Mouse (Mus musculus) liver, embryonic 12.5 days (tissue): ENCODE results near the gene Cmtm2a. TPM values are rescaled to one million over a fixed set of nuclear protein-coding genes. Genes with fewer than 3 reads are reported as not detected.
"Not testable (repeated sequence)": the region's sequence is repeated elsewhere in the genome, so short reads cannot be mapped to it uniquely, and the experiment has no call there.

Experiments used
- ATAC-seq: fragments of 200-750 bp; cut with Nextera tagmentation; 2 replicates; pipeline ENCODE4 v1.8.0; 2017; ENCODE audit warnings: moderate number of reproducible peaks, mild to moderate bottlenecking, moderate library complexity
- H3K27ac ChIP-seq: fragments of 300-500 bp; sonication (generic); 2 replicates; pipeline ENCODE4 v1.5.1; 2016; ENCODE audit warnings: mild to moderate bottlenecking
- H3K27me3 ChIP-seq: fragments of 300-500 bp; sonication (generic); replicated peaks from 2 replicates; pipeline ENCODE4 v1.6.1; 2016; ENCODE audit warnings: mild to moderate bottlenecking, moderate library complexity
- H3K36me3 ChIP-seq: fragments of 300-500 bp; sonication (generic); 2 replicates; pipeline ENCODE4 v1.6.1; 2016; ENCODE audit warnings: mild to moderate bottlenecking, moderate library complexity
- H3K4me1 ChIP-seq: fragments of 300-500 bp; sonication (generic); 2 replicates; pipeline ENCODE4 v1.6.1; 2016
- H3K4me2 ChIP-seq: fragments of 300-500 bp; sonication (generic); 2 replicates; pipeline ENCODE4 v1.6.1; 2016; ENCODE audit warnings: mild to moderate bottlenecking, moderate library complexity
- H3K4me3 ChIP-seq: fragments of 300-500 bp; sonication (generic); 2 replicates; pipeline ENCODE4 v1.5.1; 2016; ENCODE audit warnings: mild to moderate bottlenecking, moderate library complexity
- H3K9ac ChIP-seq: fragments of 300-500 bp; sonication (generic); 2 replicates; pipeline ENCODE4 v1.6.1; 2016; ENCODE audit warnings: mild to moderate bottlenecking, moderate library complexity
- H3K9me3 ChIP-seq: fragments of 300-500 bp; sonication (generic); replicated peaks from 2 replicates; pipeline ENCODE4 v1.6.1; 2016; ENCODE audit warnings: mild to moderate bottlenecking, moderate library complexity
- WGBS: fragments of 180-500 bp; shearing (Covaris S2); methylation state at CpG from one replicate; pipeline ENCODE4 v1.1.7; 2016; ENCODE audit not compliant: insufficient replicate concordance; 5-methylcytosine and 5-hydroxymethylcytosine counted together
- polyA plus RNA-seq: library from polyadenylated mRNA; unstranded; fragments of >200 nt; fragmentation: Nextera tagmentation; extraction: Ambion mirVana; gene quantifications from 2 replicates; pipeline ENCODE4 v1.2.1, GENCODE M21; 2016

Gene Cmtm2a
- polyA plus RNA-seq, 1 experiment from 2014 or later = not detected

- H3K9ac ChIP-seq = no peak overlapping the region
- H3K27me3 ChIP-seq = no peaks in the 10 kb centered on the region
- no peak overlapping the region for H3K27ac ChIP-seq
- no peak overlapping the region for H3K4me2 ChIP-seq
- H3K9me3 ChIP-seq = no peaks in the 10 kb centered on the region
- no peaks in the 10 kb centered on the region for H3K4me1 ChIP-seq
- peaks cover 15% of the 10 kb centered on the region for H3K36me3 ChIP-seq
- no peak for ATAC-seq
- H3K4me3 ChIP-seq = no peak overlapping the region
Observed at GRCm38 (mm10) chr8:104268368-104268767, 24.6 kb downstream of the Cmtm2a start.

- 90% methylated on average over 22 of the region's 22 CpGs for WGBS
Observed at GRCm38 (mm10) chr8:104264271-104264935, 28.6 kb downstream of the Cmtm2a start.

DNA sequence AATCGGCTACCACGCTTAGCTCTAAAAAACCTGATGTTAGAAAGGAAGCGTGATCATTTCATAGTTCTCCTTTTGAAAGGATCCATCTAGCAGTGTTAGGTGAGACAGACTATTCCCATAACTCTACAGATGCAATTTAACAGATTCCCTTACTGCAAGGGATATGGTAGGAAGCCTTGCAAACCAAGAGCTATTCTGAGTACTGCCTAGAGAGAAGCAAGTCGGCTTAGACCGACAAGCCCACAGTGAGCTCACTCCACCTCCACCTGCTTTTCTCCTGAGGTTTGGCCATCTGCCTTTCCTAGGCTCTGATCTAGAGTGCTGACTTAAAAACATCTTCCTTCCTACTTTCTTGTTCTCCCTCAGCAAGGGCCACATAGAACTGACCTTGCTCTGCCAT lies 31.2 kb downstream of the Cmtm2a start:
- not testable (repeated sequence) for ATAC-seq, H3K4me1 ChIP-seq, H3K4me2 ChIP-seq, H3K27ac ChIP-seq, H3K27me3 ChIP-seq, H3K4me3 ChIP-seq, H3K9ac ChIP-seq, H3K9me3 ChIP-seq
- H3K36me3 ChIP-seq = peaks cover 58% of the 10 kb centered on the region
- WGBS = 88% methylated on average over 5 of the region's 5 CpGs

More at GRCm38 (mm10) chr8:104264271-104264935, 28.6 kb downstream of the Cmtm2a start:
- H3K36me3 ChIP-seq = peaks cover 34% of the 10 kb centered on the region
- not testable (repeated sequence) for H3K27me3 ChIP-seq, H3K9ac ChIP-seq, ATAC-seq, H3K4me1 ChIP-seq, H3K27ac ChIP-seq, H3K4me2 ChIP-seq, H3K4me3 ChIP-seq, H3K9me3 ChIP-seq

DNA sequence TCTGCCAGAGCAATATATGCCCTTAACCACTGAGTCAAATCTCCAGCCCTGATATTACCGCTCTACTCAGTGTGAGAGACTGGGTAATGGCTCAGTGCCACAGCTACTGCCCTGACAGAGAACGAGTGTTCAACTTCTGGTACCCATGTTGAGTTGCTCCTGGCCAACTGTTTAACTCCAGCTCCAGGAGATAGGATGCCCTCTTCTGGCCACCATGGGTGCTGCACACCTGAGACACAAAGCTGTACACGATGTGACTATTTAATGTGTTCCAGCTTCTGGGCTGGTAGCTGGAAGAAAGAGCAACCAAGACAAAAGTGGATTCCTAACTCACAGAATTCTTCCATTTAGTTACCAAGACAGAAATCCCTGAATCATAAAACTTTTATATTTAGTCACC lies 40.0 kb downstream of the Cmtm2a start:
- 63% methylated on average over 3 of the region's 3 CpGs for WGBS
- no peak overlapping the region for H3K4me3 ChIP-seq
- H3K4me1 ChIP-seq = peaks cover 27% of the 10 kb centered on the region
- H3K4me2 ChIP-seq = no peak overlapping the region
- H3K9me3 ChIP-seq = no peaks in the 10 kb centered on the region
- no peak overlapping the region for H3K9ac ChIP-seq
- no peaks in the 10 kb centered on the region for H3K27me3 ChIP-seq
- no peak for ATAC-seq
- H3K36me3 ChIP-seq = peaks cover 10% of the 10 kb centered on the region
- no peak overlapping the region for H3K27ac ChIP-seq

- no peak for ATAC-seq
- no peak overlapping the region for H3K27ac ChIP-seq
- H3K36me3 ChIP-seq = no peaks in the 10 kb centered on the region
- H3K9me3 ChIP-seq = no peaks in the 10 kb centered on the region
- peak overlapping the region; percentile 71 for H3K4me3 ChIP-seq
- H3K9ac ChIP-seq = peak overlapping the region; percentile 73
- H3K27me3 ChIP-seq = no peaks in the 10 kb centered on the region
- 0% methylated on average over 7 of the region's 7 CpGs for WGBS
- peak overlapping the region; percentile 85 for H3K4me2 ChIP-seq
- peaks cover 42% of the 10 kb centered on the region for H3K4me1 ChIP-seq
Observed at GRCm38 (mm10) chr8:104251461-104251860, 41.5 kb downstream of the Cmtm2a start.

DNA sequence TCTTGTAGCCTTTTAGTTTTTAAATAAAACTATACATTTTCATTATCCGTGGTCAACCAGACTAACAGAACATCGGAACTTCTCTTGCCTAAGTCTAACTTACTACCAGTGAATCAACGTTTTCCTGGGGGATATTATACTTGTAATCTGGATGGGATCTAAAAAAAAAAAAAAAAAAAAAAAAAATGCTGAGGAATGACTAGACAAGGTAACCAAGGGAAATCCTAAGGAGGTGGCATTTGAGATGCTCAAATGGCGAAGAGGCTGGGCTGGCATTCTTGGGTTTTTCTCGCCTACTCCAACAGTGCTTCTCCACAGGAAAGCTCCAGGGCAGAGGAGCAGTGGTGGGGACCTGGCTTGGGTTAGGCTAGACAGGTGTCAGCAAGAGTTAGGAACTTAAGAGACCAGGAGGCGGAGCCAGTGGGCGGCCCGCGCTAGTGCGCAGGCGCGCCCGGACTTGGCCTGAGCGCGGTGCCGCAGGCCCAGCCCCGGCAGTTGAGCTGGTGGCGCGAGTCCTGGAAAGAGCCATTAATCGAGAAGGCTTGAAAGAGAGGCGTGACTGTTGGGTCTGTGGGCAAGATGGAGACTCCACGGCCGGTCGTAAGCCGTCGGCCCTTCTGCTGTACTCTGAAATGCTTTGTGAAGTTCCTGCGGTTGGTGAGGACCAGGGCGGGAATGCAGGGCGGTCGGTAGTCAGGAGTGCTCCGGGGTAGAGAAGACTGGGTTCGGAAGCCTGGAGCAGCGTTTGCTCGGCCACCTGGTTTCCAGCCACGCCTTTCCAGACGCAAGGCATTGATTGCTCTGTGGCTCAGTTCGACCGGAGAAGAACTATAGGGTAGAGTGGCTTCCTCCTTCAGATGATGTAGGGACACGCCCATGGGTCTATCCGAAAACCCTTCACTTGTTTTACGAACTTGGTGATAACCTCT lies 42.3 kb downstream of the Cmtm2a start, which contains the start of gene Cklf:
TSS of gene Cklf (plus strand) at position 423 of the 929 bp plus-strand sequence.
- no peaks in the 10 kb centered on the region for H3K27me3 ChIP-seq
- H3K36me3 ChIP-seq = no peaks in the 10 kb centered on the region
- peak; percentile 86 for ATAC-seq
- peak within 1 kb of the TSS; percentile 85 for H3K4me2 ChIP-seq
- H3K4me1 ChIP-seq = peaks cover 42% of the 10 kb centered on the region
- 4% methylated on average over 41 of the region's 41 CpGs for WGBS
- peak within 1 kb of the TSS; percentile 83 for H3K27ac ChIP-seq
- peak within 1 kb of the TSS; percentile 71 for H3K4me3 ChIP-seq
- peak within 1 kb of the TSS; percentile 73 for H3K9ac ChIP-seq
- H3K9me3 ChIP-seq = no peaks in the 10 kb centered on the region

GRCm38 (mm10) chr8:104249442-104249996 lies 43.5 kb downstream of the Cmtm2a start:
- H3K9ac ChIP-seq = no peak overlapping the region
- H3K27ac ChIP-seq = no peak overlapping the region
- no peaks in the 10 kb centered on the region for H3K36me3 ChIP-seq
- H3K9me3 ChIP-seq = no peaks in the 10 kb centered on the region
- no peak for ATAC-seq
- peaks cover 42% of the 10 kb centered on the region for H3K4me1 ChIP-seq
- no peak overlapping the region for H3K4me2 ChIP-seq
- H3K27me3 ChIP-seq = no peaks in the 10 kb centered on the region
- H3K4me3 ChIP-seq = no peak overlapping the region
- 74% methylated on average over 7 of the region's 7 CpGs for WGBS

GRCm38 (mm10) chr8:104248276-104248675 lies 44.7 kb downstream of the Cmtm2a start, which contains the start of gene Tk2:
Gene Tk2, minus strand, starts transcription at chr8:104248558.
- ATAC-seq = peak; percentile 86
- peak within 1 kb of the TSS; percentile 70 for H3K27ac ChIP-seq
- peak within 1 kb of the TSS; percentile 92 for H3K4me2 ChIP-seq
- H3K4me3 ChIP-seq = peak within 1 kb of the TSS; percentile 84
- H3K27me3 ChIP-seq = no peaks in the 10 kb centered on the region
- H3K36me3 ChIP-seq = peaks cover under 1% of the 10 kb centered on the region; the same call in 1 of the 2 replicates
- H3K9me3 ChIP-seq = no peaks in the 10 kb centered on the region
- peaks cover 42% of the 10 kb centered on the region for H3K4me1 ChIP-seq
- under 1% methylated on average over 28 of the region's 28 CpGs for WGBS
- H3K9ac ChIP-seq = peak within 1 kb of the TSS; percentile 82

DNA sequence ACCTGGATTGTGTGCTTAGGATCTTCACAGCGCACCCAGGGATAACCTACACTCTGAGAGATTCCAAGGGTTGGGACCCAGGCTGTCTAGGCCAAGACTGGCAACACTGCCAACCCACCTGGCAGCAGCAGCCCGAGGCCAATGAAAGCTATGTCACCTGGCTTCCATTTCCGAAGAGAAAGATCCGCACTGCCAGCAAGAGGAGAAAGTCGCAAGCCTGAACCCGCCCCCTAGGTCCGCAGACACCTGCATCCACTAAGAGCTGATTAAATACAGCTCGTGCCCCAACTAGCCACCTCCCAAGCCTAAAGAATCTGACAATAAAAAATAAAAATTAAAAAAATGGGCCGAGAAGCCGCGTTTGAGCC lies 45.1 kb downstream of the Cmtm2a start:
- peak overlapping the region; percentile 84 for H3K4me3 ChIP-seq
- peak overlapping the region; percentile 70 for H3K27ac ChIP-seq
- WGBS = 3% methylated on average over 11 of the region's 11 CpGs
- peaks cover 42% of the 10 kb centered on the region for H3K4me1 ChIP-seq
- peak overlapping the region; percentile 82 for H3K9ac ChIP-seq
- no peaks in the 10 kb centered on the region for H3K27me3 ChIP-seq
- H3K9me3 ChIP-seq = no peaks in the 10 kb centered on the region
- H3K4me2 ChIP-seq = peak overlapping the region; percentile 92
- peak; percentile 27; the same call in 1 of the 2 replicates for ATAC-seq
- H3K36me3 ChIP-seq = peaks cover 4% of the 10 kb centered on the region; the same call in 1 of the 2 replicates

DNA sequence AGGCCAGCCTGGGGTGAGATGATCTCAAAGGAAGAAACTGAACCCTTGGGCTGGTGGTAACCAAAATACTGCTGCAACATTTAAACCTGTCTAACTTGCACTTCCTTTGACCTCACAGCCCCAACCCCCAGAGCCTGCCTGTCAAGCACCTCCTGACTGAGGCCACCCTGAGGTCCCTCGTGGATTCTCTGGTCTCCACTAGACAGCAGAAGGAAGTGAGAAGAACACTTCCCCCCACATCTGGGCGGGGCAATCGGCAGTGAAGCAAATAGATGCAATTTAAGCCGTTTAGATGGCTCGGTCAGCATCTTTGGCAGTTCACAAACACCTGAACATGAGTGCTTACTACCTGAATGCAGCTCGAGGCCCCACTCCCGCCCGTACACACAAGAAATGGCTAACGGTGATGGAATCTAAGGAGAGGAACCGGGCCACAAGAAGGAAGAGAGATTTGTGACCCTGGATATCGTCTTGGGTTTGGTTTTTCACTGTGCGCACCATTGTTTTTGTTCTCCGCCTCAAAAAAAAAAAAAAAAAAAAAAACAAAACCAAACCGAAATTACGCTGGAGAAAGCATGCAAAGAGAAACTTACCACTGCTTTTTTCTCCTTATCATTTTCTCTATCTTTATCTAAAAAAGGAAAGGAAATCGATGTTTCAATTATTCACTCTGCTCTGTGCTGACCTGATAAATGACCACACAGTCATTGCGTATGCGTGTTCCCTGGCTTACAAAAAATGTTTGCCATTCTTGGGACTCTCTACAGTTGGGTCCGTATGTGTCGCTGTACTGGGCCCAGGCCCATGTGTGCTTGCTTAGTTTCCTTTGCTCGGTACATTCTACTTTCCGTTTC lies 45.7 kb downstream of the Cmtm2a start:
- WGBS = 40% methylated on average over 22 of the region's 22 CpGs
- peaks cover 8% of the 10 kb centered on the region; the same call in 1 of the 2 replicates for H3K36me3 ChIP-seq
- peak overlapping the region; percentile 84 for H3K4me3 ChIP-seq
- no peaks in the 10 kb centered on the region for H3K9me3 ChIP-seq
- peaks cover 42% of the 10 kb centered on the region for H3K4me1 ChIP-seq
- H3K27me3 ChIP-seq = no peaks in the 10 kb centered on the region
- H3K27ac ChIP-seq = peak overlapping the region; percentile 70
- peak overlapping the region; percentile 92 for H3K4me2 ChIP-seq
- peak overlapping the region; percentile 82 for H3K9ac ChIP-seq
- ATAC-seq = no peak

DNA sequence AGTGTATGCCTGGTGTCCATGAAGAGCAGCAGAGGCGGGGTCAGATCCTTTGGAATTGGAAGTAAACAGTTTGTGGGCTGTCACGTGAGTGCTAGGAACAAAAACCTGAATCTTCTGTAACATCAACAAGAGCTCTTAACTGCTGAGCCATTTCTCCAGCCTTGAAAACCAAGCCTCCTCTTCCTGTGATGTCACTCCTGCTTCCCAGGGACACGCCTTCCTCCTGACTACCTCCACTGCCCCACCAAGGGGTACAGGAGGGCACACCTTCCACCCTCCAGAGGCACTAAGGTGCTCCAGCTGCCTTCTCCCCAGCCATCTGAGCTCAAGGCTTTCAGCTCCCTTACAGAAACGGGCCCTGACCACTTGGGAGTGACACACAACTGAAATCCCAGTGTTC lies 46.4 kb downstream of the Cmtm2a start:
- no peak overlapping the region for H3K9ac ChIP-seq
- no peak overlapping the region for H3K4me3 ChIP-seq
- H3K9me3 ChIP-seq = no peaks in the 10 kb centered on the region
- WGBS = 73% methylated on average over 4 of the region's 4 CpGs
- H3K4me2 ChIP-seq = peak overlapping the region; percentile 92
- H3K27me3 ChIP-seq = no peaks in the 10 kb centered on the region
- no peak overlapping the region; the same call in 1 of the 2 replicates for H3K27ac ChIP-seq
- peaks cover 8% of the 10 kb centered on the region; the same call in 1 of the 2 replicates for H3K36me3 ChIP-seq
- no peak for ATAC-seq
- peaks cover 42% of the 10 kb centered on the region for H3K4me1 ChIP-seq
